22 mouse cellular contexts compared by ENCODE assay signal in genomic region chr5:83872052-83872451, GRCm38 (mm10).
"Had no signal": no experiment of that assay in that cellular context is flagged by ENCODE, and none has a peak within 500 bp of the region (broad histone marks: within the 10 kb centered on the region; RNA-seq: fewer than 3 reads in every experiment).

No protein-coding gene starts in this region.

- ATAC-seq: liver, postnatal 0 days; lung, postnatal 0 days; midbrain, embryonic 15.5 days had no signal

- H3K27ac ChIP-seq: limb, embryonic 12.5 days; limb, embryonic 15.5 days; liver, embryonic 14.5 days; macrophage; midbrain, embryonic 15.5 days; neural tube, embryonic 12.5 days; neural tube, embryonic 15.5 days; stomach, postnatal 0 days had no signal

- H3K4me3 ChIP-seq: limb, embryonic 12.5 days; limb, embryonic 15.5 days; midbrain, embryonic 15.5 days; myocyte; neural tube, embryonic 12.5 days; neural tube, embryonic 15.5 days had no signal

- H3K27me3 ChIP-seq: limb, embryonic 12.5 days; limb, embryonic 15.5 days; midbrain, embryonic 15.5 days; neural tube, embryonic 12.5 days; neural tube, embryonic 15.5 days had no signal

- H3K4me1 ChIP-seq: limb, embryonic 12.5 days; limb, embryonic 15.5 days; midbrain, embryonic 15.5 days; neural tube, embryonic 12.5 days had no signal

- H3K36me3 ChIP-seq: limb, embryonic 12.5 days; limb, embryonic 15.5 days; midbrain, embryonic 15.5 days; neural tube, embryonic 12.5 days; neural tube, embryonic 15.5 days had no signal

- H3K9me3 ChIP-seq: limb, embryonic 12.5 days; limb, embryonic 15.5 days; midbrain, embryonic 15.5 days; neural tube, embryonic 12.5 days; neural tube, embryonic 15.5 days had no signal

- DNase-seq: kidney, adult 18-20 months; kidney, adult 9 months; kidney, postnatal 14 days; kidney, postnatal 4 days; left cerebral cortex, postnatal 4 days; liver, postnatal 0 days; lung, embryonic 14.5 days; right cerebral cortex, adult 18-20 months; right cerebral cortex, postnatal 14 days; right cerebral cortex, postnatal 4 days; thymus, postnatal 36 days had no signal

- H3K9ac ChIP-seq: limb, embryonic 12.5 days; limb, embryonic 15.5 days; liver, embryonic 14.5 days; liver, postnatal 0 days; lung, embryonic 14.5 days; midbrain, embryonic 15.5 days; neural tube, embryonic 12.5 days; neural tube, embryonic 15.5 days had no signal

- H3K4me2 ChIP-seq: limb, embryonic 12.5 days; limb, embryonic 15.5 days; liver, embryonic 11.5 days; lung, embryonic 14.5 days; midbrain, embryonic 15.5 days; neural tube, embryonic 12.5 days; neural tube, embryonic 15.5 days had no signal
